Mouse (Mus musculus) lung, embryonic 16.5 days (tissue): ENCODE data around the gene Cks1b. TPM values are rescaled to one million over a fixed set of nuclear protein-coding genes. Genes with fewer than 3 reads are reported as not detected.
A peak's percentile ranks its signal among the peaks of the same experiment; 100 is the strongest.
"Not testable (repeated sequence)": the region's sequence is repeated elsewhere in the genome, so short reads cannot be mapped to it uniquely, and the experiment has no call there.

Experiments
- ATAC-seq: fragments of 200-750 bp; cut with Nextera tagmentation; 2 replicates; pipeline ENCODE4 v1.8.0; 2017; ENCODE audit warnings: low read depth, mild to moderate bottlenecking, moderate library complexity
- H3K27ac ChIP-seq: fragments of 300-500 bp; sonication (generic); 2 replicates; pipeline ENCODE4 v1.5.1; 2014; ENCODE audit warnings: mild to moderate bottlenecking, control low read depth, low read length
- H3K27me3 ChIP-seq: fragments of 300-500 bp; sonication (generic); 2 replicates; pipeline ENCODE4 v1.6.1; 2014; ENCODE audit warnings: low read depth, low read length, mixed read lengths; ENCODE audit not compliant: control insufficient read depth, insufficient read depth
- H3K36me3 ChIP-seq: fragments of 300-500 bp; sonication (generic); 2 replicates; pipeline ENCODE4 v1.6.1; 2014; ENCODE audit warnings: low read length; ENCODE audit not compliant: control insufficient read depth, insufficient read depth
- H3K4me1 ChIP-seq: fragments of 300-500 bp; sonication (generic); replicated peaks from 2 replicates; pipeline ENCODE4 v1.6.1; 2014; ENCODE audit warnings: low read length, mixed read lengths; ENCODE audit not compliant: control insufficient read depth, insufficient read depth
- H3K4me2 ChIP-seq: fragments of 300-500 bp; sonication (generic); 2 replicates; pipeline ENCODE4 v1.6.1; 2014; ENCODE audit warnings: low read depth, low read length, control low read depth
- H3K4me3 ChIP-seq: fragments of 300-500 bp; sonication (generic); 2 replicates; pipeline ENCODE4 v1.5.1; 2014; ENCODE audit warnings: mild to moderate bottlenecking, low read length, control low read depth
- H3K9ac ChIP-seq: fragments of 300-500 bp; sonication (generic); 2 replicates; pipeline ENCODE4 v1.6.1; 2014; ENCODE audit warnings: low read length, control low read depth
- H3K9me3 ChIP-seq: fragments of 300-500 bp; sonication (generic); 2 replicates; pipeline ENCODE4 v1.6.1; 2016; ENCODE audit warnings: low read length; ENCODE audit not compliant: control insufficient read depth
- WGBS: fragments of 180-500 bp; shearing (Covaris S2); extraction: QIAGEN DNeasy Blood & Tissue Kit; methylation state at CpG from one replicate; pipeline ENCODE4 v1.1.7; 2014; 5-methylcytosine and 5-hydroxymethylcytosine counted together
- polyA plus RNA-seq: library from polyadenylated mRNA; unstranded; fragments of >200 nt; fragmentation: Nextera tagmentation; extraction: Ambion mirVana; gene quantifications from 2 replicates; pipeline ENCODE4 v1.2.1, GENCODE M21; 2015

Cks1b gene
- polyA plus RNA-seq, 1 experiment from 2014 or later, result 518 TPM

- WGBS, result 90% methylated on average over 7 of the region's 7 CpGs
- not testable (repeated sequence) for H3K4me1 ChIP-seq, H3K9ac ChIP-seq, H3K4me3 ChIP-seq, ATAC-seq, H3K4me2 ChIP-seq, H3K9me3 ChIP-seq, H3K27me3 ChIP-seq, H3K27ac ChIP-seq
- H3K36me3 ChIP-seq, result peaks cover 40% of the 10 kb centered on the region
These were observed 10.8 kb upstream of the Cks1b start for GRCm38 (mm10) chr3:89429021-89429420.

- H3K36me3 ChIP-seq, result peaks cover 30% of the 10 kb centered on the region
- no peak overlapping the region for H3K27ac ChIP-seq
- no peaks in the 10 kb centered on the region for H3K27me3 ChIP-seq
- 91% methylated on average over 4 of the region's 4 CpGs for WGBS
- no peak overlapping the region for H3K4me3 ChIP-seq
- no peak overlapping the region for H3K9ac ChIP-seq
- no peak for ATAC-seq
- no peak overlapping the region for H3K4me2 ChIP-seq
- no peaks in the 10 kb centered on the region for H3K9me3 ChIP-seq
- peaks cover 13% of the 10 kb centered on the region for H3K4me1 ChIP-seq
These were observed 7.7 kb upstream of the Cks1b start for GRCm38 (mm10) chr3:89425876-89426275.

GRCm38 (mm10) chr3:89425141-89425525 is 7.0 kb upstream of the Cks1b start:
- no peak overlapping the region for H3K4me2 ChIP-seq
- ATAC-seq, result no peak
- 83% methylated on average over 5 of the region's 5 CpGs for WGBS
- H3K4me3 ChIP-seq, result no peak overlapping the region
- H3K9ac ChIP-seq, result no peak overlapping the region
- no peaks in the 10 kb centered on the region for H3K27me3 ChIP-seq
- peaks cover 19% of the 10 kb centered on the region for H3K4me1 ChIP-seq
- H3K9me3 ChIP-seq, result no peaks in the 10 kb centered on the region
- peaks cover 30% of the 10 kb centered on the region for H3K36me3 ChIP-seq
- no peak overlapping the region for H3K27ac ChIP-seq

- peaks cover 22% of the 10 kb centered on the region for H3K4me1 ChIP-seq
- no peaks in the 10 kb centered on the region for H3K27me3 ChIP-seq
- H3K36me3 ChIP-seq, result peaks cover 30% of the 10 kb centered on the region
- no peak overlapping the region for H3K27ac ChIP-seq
- WGBS, result 88% methylated on average over 5 of the region's 5 CpGs
- H3K9me3 ChIP-seq, result no peaks in the 10 kb centered on the region
- H3K4me2 ChIP-seq, result no peak overlapping the region
- no peak for ATAC-seq
- no peak overlapping the region for H3K9ac ChIP-seq
- no peak overlapping the region for H3K4me3 ChIP-seq
These were observed 6.4 kb upstream of the Cks1b start for GRCm38 (mm10) chr3:89424416-89425140.

GRCm38 (mm10) chr3:89422556-89423205 is 4.5 kb upstream of the Cks1b start:
- Histone ChIP-seq H3K4me1 (peaks cover 22% of the 10 kb centered on the region), H3K9me3 (no peaks in the 10 kb centered on the region), H3K4me3 (peak overlapping the region; percentile 78), H3K36me3 (peaks cover 30% of the 10 kb centered on the region), H3K4me2 (peak overlapping the region; percentile 94), H3K27ac (no peak overlapping the region), H3K27me3 (no peaks in the 10 kb centered on the region), H3K9ac (peak overlapping the region; percentile 81)
- ATAC-seq, result no peak
- WGBS, result 64% methylated on average over 6 of the region's 6 CpGs

GRCm38 (mm10) chr3:89421810-89422473 is 3.8 kb upstream of the Cks1b start:
- Histone ChIP-seq H3K4me2 (peak overlapping the region; percentile 94), H3K9ac (peak overlapping the region; percentile 81), H3K27ac (peak overlapping the region; percentile 99), H3K36me3 (peaks cover 23% of the 10 kb centered on the region; the same call in 1 of the 2 replicates), H3K4me3 (peak overlapping the region; percentile 78), H3K27me3 (no peaks in the 10 kb centered on the region), H3K4me1 (peaks cover 26% of the 10 kb centered on the region), H3K9me3 (no peaks in the 10 kb centered on the region)
- no peak for ATAC-seq
- WGBS, result 7% methylated on average over 19 of the region's 22 CpGs

GRCm38 (mm10) chr3:89421002-89421774 is 3.0 kb upstream of the Cks1b start:
- Histone ChIP-seq H3K4me2 (peak overlapping the region; percentile 94), H3K27ac (peak overlapping the region; percentile 99), H3K4me1 (peaks cover 32% of the 10 kb centered on the region), H3K36me3 (peaks cover 20% of the 10 kb centered on the region), H3K9ac (peak overlapping the region; percentile 81), H3K9me3 (no peaks in the 10 kb centered on the region), H3K27me3 (no peaks in the 10 kb centered on the region), H3K4me3 (peak overlapping the region; percentile 78)
- 4% methylated on average over 11 of the region's 11 CpGs for WGBS
- peak; percentile 80 for ATAC-seq

GRCm38 (mm10) chr3:89420421-89420820 is 2.2 kb upstream of the Cks1b start:
- H3K4me3 ChIP-seq, result peak overlapping the region; percentile 78
- WGBS, result 24% methylated on average over 2 of the region's 2 CpGs
- peaks cover 24% of the 10 kb centered on the region for H3K36me3 ChIP-seq
- no peak for ATAC-seq
- no peaks in the 10 kb centered on the region for H3K9me3 ChIP-seq
- H3K4me1 ChIP-seq, result peaks cover 32% of the 10 kb centered on the region
- peak overlapping the region; percentile 94 for H3K4me2 ChIP-seq
- peak overlapping the region; percentile 39 for H3K9ac ChIP-seq
- no peaks in the 10 kb centered on the region for H3K27me3 ChIP-seq
- H3K27ac ChIP-seq, result peak overlapping the region; percentile 99
